Mouse (Mus musculus) embryonic facial prominence, embryonic 11.5 days (tissue): Measurements from ENCODE around the gene Cdc6. TPM values are rescaled to one million over a fixed set of nuclear protein-coding genes. Genes with fewer than 3 reads are reported as not detected.
"Not testable (repeated sequence)": the region's sequence is repeated elsewhere in the genome, so short reads cannot be mapped to it uniquely, and the experiment has no call there.

Experiments used
- ATAC-seq: fragments of 200-750 bp; cut with Nextera tagmentation; replicated peaks from 2 replicates; pipeline ENCODE4 v1.8.0; 2017; ENCODE audit warnings: low read depth; ENCODE audit not compliant: insufficient number of reproducible peaks, low FRiP score, low TSS enrichment
- DNase-seq: peaks from one replicate; pipeline ENCODE4 v3.0.0-alpha.2; 2015; ENCODE audit warnings: low spot score
- H3K27ac ChIP-seq: fragments of 300-500 bp; sonication (generic); replicated peaks from 2 replicates; pipeline ENCODE4 v1.5.1; 2014; ENCODE audit warnings: mild to moderate bottlenecking, low read depth, low read length, control low read depth
- H3K27me3 ChIP-seq: fragments of 300-500 bp; sonication (generic); 2 replicates; pipeline ENCODE4 v1.6.1; 2014; ENCODE audit warnings: mild to moderate bottlenecking, low read length, moderate library complexity, mixed read lengths; ENCODE audit not compliant: control insufficient read depth, insufficient read depth
- H3K36me3 ChIP-seq: fragments of 300-500 bp; sonication (generic); replicated peaks from 2 replicates; pipeline ENCODE4 v1.6.1; 2014; ENCODE audit warnings: low read depth, mild to moderate bottlenecking, low read length, moderate library complexity, mixed read lengths; ENCODE audit not compliant: control insufficient read depth, insufficient read depth
- H3K4me1 ChIP-seq: fragments of 300-500 bp; sonication (generic); 2 replicates; pipeline ENCODE4 v1.6.1; 2014; ENCODE audit warnings: low read length, mixed read lengths; ENCODE audit not compliant: control insufficient read depth, insufficient read depth
- H3K4me2 ChIP-seq: fragments of 300-500 bp; sonication (generic); 2 replicates; pipeline ENCODE4 v1.6.1; 2014; ENCODE audit warnings: low read depth, mild to moderate bottlenecking, control low read depth, low read length, moderate library complexity
- H3K4me3 ChIP-seq: fragments of 300-500 bp; sonication (generic); 2 replicates; pipeline ENCODE4 v1.5.1; 2014; ENCODE audit warnings: low read depth, low read length, control low read depth
- H3K9ac ChIP-seq: fragments of 300-500 bp; sonication (generic); replicated peaks from 2 replicates; pipeline ENCODE4 v1.6.1; 2014; ENCODE audit warnings: mild to moderate bottlenecking, control low read depth, low read length
- H3K9me3 ChIP-seq: fragments of 300-500 bp; sonication (generic); replicated peaks from 2 replicates; pipeline ENCODE4 v1.6.1; 2016; ENCODE audit warnings: mild to moderate bottlenecking, low read length, inconsistent platforms, mixed read lengths; ENCODE audit not compliant: control insufficient read depth
- WGBS: fragments of 180-500 bp; shearing (Covaris S2); extraction: QIAGEN DNeasy Blood & Tissue Kit; methylation state at CpG from one replicate; pipeline ENCODE4 v1.1.7; 2014; 5-methylcytosine and 5-hydroxymethylcytosine counted together
- polyA plus RNA-seq: library from polyadenylated mRNA; unstranded; fragments of >200 nt; fragmentation: Nextera tagmentation; extraction: Ambion mirVana; gene quantifications from 2 replicates; pipeline ENCODE4 v1.2.1, GENCODE M21; 2014

Gene Cdc6
- polyA plus RNA-seq, 1 experiment from 2014 or later, result 57.1 TPM

DNA sequence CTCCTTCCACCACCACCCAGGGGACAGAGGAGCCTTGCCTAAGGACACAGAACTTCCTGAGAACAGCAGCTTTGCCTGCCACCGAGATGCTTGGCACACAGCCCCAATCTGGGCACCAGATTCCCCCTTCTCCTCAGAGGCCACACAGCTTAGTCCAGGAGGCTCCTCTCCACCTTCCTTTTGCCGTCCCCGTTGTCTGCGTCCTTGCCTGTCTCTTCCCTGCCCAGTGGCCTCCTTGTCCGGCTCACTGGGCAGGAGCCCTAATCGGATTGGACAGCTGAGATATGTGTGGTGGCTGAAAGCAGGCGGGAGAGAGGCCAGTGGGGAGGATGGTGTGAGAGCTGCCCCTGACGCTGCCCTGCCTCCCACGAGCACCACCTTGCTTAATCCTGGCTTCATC lies 21.9 kb downstream of the Cdc6 start:
- H3K4me3 ChIP-seq, result peak overlapping the region; percentile 18; the same call in 1 of the 2 replicates

DNA sequence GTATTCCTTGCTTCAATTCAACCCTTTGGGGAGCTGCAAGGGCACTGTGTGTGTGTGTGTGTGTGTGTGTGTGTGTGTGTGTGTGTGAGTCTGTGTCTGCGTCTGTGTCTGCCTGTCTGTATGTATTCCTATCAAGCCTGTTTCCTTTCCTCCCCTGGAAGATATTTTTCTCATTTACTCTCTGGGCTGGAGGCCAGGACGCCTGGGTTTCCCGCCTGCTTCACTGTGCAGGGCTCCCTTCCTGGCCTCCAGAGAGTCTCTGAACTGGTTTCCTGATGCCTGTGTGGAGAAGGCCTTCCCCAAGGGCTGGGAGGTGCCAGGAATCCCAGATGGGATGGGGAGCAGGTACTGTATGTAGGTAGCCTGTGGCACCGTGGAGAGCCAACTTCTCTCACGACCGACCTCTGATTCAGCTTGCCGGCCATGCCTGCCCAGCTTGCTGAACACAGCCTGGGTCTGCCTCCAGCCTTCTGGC lies 22.6 kb downstream of the Cdc6 start:
- H3K9ac ChIP-seq, result peak overlapping the region; percentile 46; the same call in 1 of the 2 replicates
- no peaks in the 10 kb centered on the region for H3K27me3 ChIP-seq
- WGBS, result 55% methylated on average over 7 of the region's 7 CpGs
- no peak for ATAC-seq
- H3K4me1 ChIP-seq, result peaks cover 56% of the 10 kb centered on the region
- H3K9me3 ChIP-seq, result no peaks in the 10 kb centered on the region
- peak overlapping the region; percentile 34 for H3K4me2 ChIP-seq
- no peak overlapping the region for H3K4me3 ChIP-seq
- peak overlapping the region; percentile 56; the same call in 1 of the 2 replicates for H3K27ac ChIP-seq
- DNase-seq, result no peak
- H3K36me3 ChIP-seq, result no peaks in the 10 kb centered on the region

More for the DNA sequence above, 21.9 kb downstream of the Cdc6 start:
- Histone ChIP-seq H3K9ac (peak overlapping the region; percentile 46), H3K9me3 (no peaks in the 10 kb centered on the region), H3K27me3 (no peaks in the 10 kb centered on the region), H3K4me1 (peaks cover 62% of the 10 kb centered on the region), H3K4me2 (peak overlapping the region; percentile 87), H3K36me3 (no peaks in the 10 kb centered on the region), H3K27ac (peak overlapping the region; percentile 56; the same call in 1 of the 2 replicates)
- 2% methylated on average over 9 of the region's 9 CpGs for WGBS
- ATAC-seq, result no peak
- no peak for DNase-seq

DNA sequence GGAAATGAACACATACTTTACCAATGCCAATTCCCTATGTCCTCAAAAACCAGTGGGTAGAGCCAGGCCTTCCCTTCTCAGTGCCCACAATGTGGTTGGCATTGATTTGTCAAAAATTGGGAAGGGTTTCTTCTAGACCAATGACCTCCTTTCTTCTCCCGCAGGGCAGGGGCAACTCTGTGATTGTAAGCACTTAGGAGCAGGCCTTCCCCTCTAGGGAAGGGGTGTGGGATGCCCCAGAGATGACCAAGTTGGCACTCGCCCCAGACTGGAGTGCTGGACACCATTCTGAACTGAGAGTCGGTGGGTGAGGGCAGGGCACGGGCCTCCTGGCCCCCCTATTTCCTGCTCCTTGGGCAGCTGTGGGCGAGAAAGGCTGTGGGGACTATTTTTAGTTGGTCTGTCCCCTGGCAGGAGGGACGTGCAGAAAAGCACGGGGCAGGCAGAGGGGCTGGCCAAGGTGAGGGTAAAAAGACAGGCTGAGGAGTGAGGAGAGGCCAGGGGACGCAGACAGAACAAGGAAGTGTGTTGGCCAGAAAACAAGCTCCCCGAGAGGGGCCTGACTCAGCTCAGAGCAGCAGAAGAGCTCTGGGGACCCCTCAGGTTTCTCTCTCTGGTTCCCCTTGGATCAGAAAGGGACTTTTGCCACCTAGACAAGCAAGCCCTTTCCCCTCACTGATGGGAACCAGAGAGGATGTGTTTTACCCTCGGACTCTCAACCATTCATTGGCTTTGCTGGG lies 23.3 kb downstream of the Cdc6 start:
- Histone ChIP-seq H3K27me3 (no peaks in the 10 kb centered on the region), H3K9me3 (no peaks in the 10 kb centered on the region), H3K4me1 (peaks cover 50% of the 10 kb centered on the region), H3K36me3 (no peaks in the 10 kb centered on the region), H3K9ac (peak overlapping the region; percentile 39), H3K4me2 (no peak overlapping the region), H3K27ac (no peak overlapping the region), H3K4me3 (no peak overlapping the region)
- WGBS, result 30% methylated on average over 10 of the region's 10 CpGs
- DNase-seq (no peak), ATAC-seq (no peak)

DNA sequence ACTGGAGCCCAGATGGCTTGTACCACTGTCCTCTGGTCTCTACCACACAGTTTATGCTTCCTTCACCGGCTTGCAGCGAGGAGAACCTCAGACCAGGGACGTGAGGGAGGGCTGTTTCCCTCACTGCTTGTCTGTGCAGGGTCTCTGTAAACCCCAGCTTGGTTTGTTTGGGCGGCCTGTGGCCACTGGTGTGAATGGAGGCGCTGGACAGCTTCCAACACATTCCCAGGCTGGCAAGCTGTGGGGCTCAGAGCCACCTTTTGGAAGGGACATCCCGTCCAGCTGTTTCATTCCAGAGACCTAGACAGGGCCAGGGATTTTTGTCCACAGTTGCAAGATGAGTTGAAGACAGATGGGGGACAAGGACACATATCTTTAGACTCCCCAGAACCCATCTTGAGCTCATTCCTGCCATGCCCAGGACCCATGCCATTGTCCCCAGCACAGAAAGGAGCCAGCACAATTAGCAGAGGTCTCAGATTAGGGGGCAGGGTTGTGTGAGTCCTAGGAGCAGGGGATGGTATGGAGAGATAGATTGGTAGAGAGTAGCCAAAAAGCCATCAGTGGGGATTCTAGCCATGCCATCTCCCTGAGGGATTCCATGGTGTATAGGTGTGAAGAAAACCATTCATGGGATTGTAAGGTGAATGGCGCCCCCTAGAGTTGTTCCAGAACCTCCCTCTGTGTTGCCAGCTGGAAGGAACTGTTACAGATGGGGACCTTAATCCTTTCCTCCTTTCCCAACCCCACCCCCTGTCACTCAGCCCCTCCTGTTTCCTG lies 24.1 kb downstream of the Cdc6 start:
- Histone ChIP-seq H3K4me3 (no peak overlapping the region), H3K9me3 (no peaks in the 10 kb centered on the region), H3K27me3 (no peaks in the 10 kb centered on the region), H3K9ac (peak overlapping the region; percentile 39), H3K4me2 (peak overlapping the region; percentile 3; the same call in 1 of the 2 replicates), H3K36me3 (no peaks in the 10 kb centered on the region), H3K4me1 (peaks cover 48% of the 10 kb centered on the region), H3K27ac (peak overlapping the region; percentile 54)
- ATAC-seq (no peak), DNase-seq (no peak)
- WGBS, result 22% methylated on average over 7 of the region's 7 CpGs

DNA sequence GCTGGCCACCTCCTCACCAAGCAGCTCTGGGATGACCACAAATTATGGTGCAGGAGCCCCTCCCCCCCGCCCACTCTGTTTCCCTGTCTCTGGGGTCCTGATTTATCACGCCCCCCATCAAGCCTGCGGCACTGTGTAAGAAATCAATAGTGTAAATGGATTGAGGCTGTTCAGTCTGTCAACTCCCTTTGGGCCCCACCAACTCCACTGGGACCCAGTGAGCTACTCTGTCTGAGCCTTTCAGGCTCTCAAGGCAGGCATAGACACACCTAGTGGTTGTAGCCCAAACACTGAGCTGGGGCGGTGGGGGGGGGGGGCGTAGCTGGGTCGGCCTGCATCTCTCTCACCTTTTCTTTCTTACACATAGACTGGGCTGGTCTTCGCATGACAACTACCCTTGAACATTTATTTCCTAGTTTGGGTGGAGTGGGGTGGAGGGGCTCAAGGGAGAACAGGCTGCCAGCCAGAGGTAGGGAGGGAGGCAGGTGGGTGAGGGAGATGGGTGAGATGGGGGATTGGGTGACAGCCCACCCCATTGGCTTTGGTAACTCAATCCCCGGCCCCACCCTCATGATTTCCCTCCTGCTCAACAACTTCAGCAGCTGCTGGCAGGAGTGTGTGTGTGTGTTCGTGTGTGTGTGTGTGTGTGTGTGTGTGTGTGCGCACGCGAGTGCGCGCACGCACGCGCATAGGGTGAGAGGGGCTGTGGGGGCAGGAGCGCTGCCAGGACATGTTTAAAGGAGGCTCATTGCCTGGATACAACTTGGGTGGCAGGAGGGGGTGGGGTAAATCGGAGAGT lies 24.9 kb downstream of the Cdc6 start:
- no peaks in the 10 kb centered on the region for H3K27me3 ChIP-seq
- peak overlapping the region; percentile 41 for H3K9ac ChIP-seq
- no peaks in the 10 kb centered on the region for H3K36me3 ChIP-seq
- peak overlapping the region; percentile 41; the same call in 1 of the 2 replicates for H3K27ac ChIP-seq
- no peak overlapping the region for H3K4me3 ChIP-seq
- peak overlapping the region; percentile 3 for H3K4me2 ChIP-seq
- DNase-seq, result peak; percentile 65
- 0 out of 2 replicates have a peak, but pooled peaks have one; percentile 15 for ATAC-seq
- H3K9me3 ChIP-seq, result no peaks in the 10 kb centered on the region
- 19% methylated on average over 19 of the region's 19 CpGs for WGBS
- peaks cover 49% of the 10 kb centered on the region for H3K4me1 ChIP-seq

DNA sequence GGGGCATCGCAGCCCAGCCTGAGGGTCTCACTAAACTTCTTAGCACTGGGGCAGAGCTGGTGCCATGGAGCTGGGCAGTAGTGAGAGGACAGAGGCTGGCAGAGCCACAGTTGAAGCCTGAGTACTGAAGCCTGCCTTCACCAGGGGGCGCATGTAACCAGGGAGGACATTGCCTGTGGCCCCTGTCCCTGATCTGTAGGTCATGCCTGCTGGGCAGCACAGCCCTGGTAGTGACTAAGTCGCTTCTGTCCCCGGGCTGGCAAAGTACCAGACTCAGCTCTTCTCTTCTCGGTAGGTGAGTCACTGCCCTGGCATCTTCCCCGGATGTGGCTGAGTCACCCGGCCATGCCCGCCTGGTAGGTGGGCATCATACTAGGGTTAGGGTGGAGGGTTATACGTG lies 25.6 kb downstream of the Cdc6 start:
- 47% methylated on average over 9 of the region's 9 CpGs for WGBS
- H3K4me1 ChIP-seq, result peaks cover 48% of the 10 kb centered on the region
- no peaks in the 10 kb centered on the region for H3K9me3 ChIP-seq
- H3K4me2 ChIP-seq, result peak overlapping the region; percentile 23
- no peaks in the 10 kb centered on the region for H3K27me3 ChIP-seq
- DNase-seq, result no peak
- no peaks in the 10 kb centered on the region for H3K36me3 ChIP-seq
- ATAC-seq, result no peak
- H3K4me3 ChIP-seq, result no peak overlapping the region
- peak overlapping the region; percentile 41; the same call in 1 of the 2 replicates for H3K27ac ChIP-seq
- peak overlapping the region; percentile 41 for H3K9ac ChIP-seq

DNA sequence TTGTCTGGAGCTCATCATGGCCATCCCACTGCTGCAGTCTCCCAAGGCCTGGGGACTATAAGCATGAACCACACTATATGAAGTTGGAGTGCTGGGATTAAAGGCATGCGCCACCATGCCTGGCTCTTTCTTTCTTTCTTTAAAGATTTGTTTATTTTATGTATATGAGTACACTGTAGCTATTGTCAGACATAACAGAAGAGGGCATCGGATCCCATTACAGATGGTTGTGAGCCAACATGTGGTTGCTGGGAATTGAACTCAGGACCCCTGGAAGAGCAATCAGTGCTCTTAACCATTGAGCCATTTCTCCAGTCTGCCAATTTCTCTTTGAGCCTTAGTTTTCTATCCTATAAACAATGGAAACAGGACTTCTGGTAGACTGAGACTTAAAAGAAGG lies 26.2 kb downstream of the Cdc6 start:
- peaks cover 43% of the 10 kb centered on the region for H3K4me1 ChIP-seq
- H3K4me3 ChIP-seq, H3K9ac ChIP-seq, H3K9me3 ChIP-seq, ATAC-seq, H3K4me2 ChIP-seq, H3K27ac ChIP-seq, H3K36me3 ChIP-seq, DNase-seq, H3K27me3 ChIP-seq: not testable (repeated sequence)
- 84% methylated on average over 2 of the region's 2 CpGs for WGBS
